Mouse (Mus musculus): ENCODE data around the gene Vamp1.
"Not testable (repeated sequence)": the region's sequence is repeated elsewhere in the genome, so short reads cannot be mapped to it uniquely, and the experiment has no call there.

Gene Vamp1

DNA sequence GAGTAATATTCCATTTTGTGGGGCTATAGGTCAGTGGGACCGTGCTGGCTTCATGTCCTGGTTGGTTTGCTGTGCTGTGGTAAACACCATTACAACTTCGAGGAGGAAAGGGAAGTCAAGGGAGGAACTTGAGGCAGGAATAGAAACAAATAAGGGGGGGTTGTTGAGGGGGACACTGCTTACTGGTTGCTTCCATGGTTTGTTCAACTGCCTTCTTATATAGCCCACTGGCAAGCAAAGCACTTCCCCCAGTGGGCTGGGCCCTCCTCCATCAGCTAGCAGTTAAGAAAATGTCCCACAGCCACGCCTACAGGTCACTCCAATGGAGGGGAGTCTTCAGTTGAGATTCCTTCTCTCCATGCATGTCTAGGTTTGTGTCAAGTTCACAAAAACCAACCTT is 36.9 kb downstream of the Vamp1 start:
- peak; percentile 96 for DNase-seq

DNA sequence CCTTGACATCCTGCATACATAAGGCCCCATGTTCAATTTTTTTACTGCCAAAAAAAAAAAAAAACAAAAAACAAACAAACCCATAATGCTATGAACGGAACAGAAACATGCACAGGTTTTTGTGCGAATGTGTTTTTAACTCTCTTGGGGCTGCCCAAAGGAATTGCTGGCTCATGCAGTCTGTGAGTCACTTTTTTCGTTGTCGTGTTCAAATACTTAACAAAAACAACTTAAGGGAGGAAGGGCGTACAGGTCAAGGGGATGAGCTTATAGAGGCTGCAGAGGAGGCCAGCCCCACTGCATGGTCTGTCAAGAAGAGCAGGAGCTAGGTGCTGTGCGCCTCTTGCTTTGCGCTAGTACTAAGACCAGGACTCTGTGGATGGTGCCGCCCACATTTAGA is 37.4 kb downstream of the Vamp1 start:
- no peak for DNase-seq

DNA sequence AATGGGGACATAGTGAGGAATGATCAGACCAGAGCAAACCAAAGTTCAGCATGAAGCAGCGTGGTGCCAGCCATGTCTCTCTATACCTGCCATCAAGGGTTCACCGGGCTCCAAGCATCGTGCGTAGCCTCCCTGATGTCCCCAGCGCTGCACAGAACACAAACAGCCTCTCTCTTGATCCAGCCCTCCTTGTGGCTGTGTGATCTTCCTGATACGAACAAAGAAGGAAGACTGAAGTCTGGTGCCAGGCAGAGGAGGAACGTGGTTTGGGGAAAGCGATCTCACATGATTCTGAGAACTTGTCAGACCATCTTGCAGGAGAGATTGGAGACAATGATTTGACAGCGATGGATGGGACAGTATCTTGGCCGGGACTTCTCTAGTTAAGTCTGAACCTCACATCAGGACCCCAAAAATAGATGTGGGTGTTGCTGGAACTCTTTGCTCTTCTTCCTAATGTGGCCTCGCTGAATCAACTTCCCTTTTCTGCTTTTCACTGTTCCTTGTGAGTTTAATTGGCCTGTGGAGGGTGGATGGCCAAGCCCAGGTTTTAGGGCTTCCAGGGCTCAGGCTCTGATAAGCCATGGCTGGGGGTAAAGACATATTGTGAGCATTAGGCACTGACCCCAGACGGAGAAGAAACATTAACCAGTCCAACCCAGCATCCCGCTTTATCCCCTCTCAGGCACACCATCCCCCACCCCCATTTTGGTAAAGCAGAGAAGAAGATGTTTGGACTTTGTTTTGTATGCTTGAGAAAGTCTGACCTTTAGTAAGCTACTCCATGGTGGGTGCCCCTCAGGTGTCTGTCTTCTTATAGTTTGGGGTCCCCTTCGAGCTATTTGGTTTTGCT is 38.7 kb downstream of the Vamp1 start:
- peak; percentile 94 for DNase-seq

DNA sequence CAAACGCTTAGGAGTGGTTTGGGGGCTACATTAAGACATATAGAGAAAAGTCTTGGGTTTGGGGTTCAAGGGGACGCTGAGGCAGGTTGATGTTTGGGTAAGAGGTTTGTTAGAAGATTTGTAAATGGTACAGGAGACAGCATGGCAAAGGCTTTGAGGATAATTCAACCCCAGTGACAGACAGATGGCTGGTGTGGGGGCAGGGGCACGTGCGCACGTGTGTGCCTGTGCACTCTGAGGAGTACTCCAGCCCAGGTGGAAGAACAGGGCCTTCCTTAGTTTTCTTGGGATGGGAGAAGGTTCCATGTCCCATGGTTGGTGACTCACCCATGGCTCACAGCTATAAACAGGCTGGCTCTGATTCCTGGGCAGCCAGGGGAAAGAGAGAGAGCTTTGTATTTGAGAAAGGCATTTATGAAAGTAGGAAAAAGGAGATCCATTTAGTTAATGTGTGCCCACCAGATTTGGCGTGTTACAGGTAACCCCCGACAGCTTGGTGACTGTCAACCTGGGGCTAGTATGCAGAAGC is 40.2 kb downstream of the Vamp1 start:
- no peak for DNase-seq

DNA sequence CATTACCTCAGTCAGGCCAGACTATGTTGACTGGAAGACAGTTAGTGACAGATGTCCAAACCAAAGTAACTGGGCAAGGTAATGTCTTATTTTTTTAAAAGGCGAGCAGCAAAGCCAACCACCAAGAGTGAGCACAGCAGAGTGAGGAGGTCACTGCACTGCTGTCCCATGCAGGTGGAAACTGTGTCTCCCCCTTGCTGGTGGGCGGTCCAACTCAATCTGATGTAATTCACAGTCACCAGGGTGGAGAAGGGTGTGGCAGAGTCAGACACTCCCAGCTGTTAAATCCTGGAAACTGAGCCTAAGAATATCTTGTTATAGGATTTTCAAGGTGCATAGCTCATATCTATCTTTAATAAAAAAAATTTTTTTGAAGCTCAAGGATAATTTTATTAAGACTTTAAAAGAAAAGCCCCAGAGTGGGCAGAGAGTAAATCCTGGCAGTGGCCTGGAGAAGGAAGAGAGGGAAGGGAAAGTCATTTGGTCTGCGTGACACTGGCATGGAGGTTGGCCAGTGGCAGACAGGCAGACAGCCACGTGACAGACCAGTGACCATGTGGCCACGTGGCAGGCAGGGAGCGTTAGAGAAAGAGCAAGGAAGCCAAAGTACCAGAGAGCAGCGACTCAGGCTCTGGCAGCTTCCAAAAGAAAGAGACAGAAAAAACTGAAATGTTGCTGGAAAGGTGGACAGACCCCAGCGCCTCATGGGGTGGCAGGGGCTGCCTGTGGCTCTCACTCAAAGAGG is 41.0 kb downstream of the Vamp1 start:
- peak; percentile 97 for DNase-seq

DNA sequence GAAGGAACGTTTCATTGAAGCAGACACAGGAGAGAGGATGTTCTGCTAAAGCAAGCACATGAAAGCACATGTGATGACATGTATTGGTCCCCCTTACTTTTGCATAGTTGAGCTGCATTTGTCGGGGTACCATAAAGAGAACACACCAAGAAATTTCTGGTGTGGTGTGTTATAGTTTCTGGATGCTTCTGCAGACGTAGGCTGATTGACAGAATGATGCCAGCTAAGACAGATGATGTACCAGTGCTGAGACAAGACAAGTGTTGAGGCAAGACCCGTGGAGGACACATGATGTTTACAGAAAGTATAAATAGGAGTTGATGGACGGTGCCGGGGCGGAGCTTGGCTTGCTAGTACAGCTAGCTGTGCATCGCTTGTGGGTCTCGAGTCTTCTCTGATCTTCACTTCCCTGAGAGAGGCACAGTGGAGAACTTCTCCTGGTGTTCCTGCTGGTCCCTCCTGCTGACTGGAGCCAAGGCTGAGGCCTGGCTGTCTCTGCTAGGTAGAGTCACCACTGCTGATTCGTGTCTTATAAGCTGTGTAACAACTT is 44.7 kb downstream of the Vamp1 start:
- no peak for DNase-seq

DNA sequence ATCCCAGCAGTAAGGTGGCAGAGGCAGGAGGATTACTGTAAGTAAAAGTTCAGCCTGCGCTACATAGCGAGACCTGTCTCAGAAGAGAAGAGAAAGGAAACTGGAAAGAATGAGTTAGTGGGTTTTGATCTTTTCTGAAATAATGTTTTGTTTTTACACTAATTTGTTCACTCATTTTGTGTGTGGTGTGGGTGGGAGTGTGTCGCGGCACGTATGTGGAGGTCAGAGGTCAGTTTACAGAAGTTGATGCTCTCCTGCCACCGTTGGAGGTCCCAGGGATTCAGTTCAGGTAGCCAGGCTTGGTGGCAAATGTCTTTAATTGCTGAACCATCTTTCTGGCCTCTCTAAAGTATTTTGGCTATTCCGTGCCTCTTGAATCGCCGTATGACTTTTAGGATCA is 48.9 kb downstream of the Vamp1 start:
- DNase-seq: no peak

DNA sequence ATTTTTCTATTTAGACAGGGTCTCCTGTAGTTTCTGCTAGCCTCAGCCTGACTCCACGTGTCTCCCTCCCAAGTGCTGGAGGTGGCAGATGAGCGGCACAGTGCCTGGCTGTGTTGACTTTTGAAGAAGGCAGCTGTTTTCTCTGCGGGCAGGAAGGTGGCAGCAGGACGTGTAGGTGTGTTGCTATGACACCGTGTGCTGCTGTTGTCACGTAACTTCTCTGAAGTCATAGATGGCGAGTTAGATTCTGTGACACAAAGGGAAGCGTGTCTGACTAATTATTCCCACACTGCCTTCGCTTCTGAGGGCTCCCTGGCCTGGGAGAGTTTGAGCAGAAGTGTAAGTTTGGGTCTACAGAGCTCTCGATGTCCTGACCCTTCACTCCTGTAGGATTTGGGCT is 49.9 kb downstream of the Vamp1 start:
- no peak for DNase-seq

DNA sequence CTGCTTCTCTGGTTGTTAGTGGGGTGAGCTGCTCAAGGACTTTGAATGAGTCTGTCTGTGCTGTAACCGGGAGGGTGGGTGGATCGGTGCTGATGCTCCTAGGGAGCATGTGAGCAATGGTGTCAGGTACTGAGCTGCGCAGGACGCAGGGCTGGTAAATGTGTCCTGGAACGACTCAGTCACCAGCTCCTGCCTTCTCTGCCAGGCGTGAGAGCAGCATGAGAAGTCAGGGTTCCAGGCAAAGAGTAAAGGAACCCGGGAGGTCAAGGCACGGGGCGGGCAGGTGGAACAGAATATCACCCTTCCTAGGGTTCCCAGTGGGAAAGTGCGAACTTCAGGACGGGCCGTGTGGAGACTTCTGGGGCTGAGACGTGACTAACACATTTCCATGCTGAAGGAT is 50.7 kb downstream of the Vamp1 start:
- no peak for DNase-seq

DNA sequence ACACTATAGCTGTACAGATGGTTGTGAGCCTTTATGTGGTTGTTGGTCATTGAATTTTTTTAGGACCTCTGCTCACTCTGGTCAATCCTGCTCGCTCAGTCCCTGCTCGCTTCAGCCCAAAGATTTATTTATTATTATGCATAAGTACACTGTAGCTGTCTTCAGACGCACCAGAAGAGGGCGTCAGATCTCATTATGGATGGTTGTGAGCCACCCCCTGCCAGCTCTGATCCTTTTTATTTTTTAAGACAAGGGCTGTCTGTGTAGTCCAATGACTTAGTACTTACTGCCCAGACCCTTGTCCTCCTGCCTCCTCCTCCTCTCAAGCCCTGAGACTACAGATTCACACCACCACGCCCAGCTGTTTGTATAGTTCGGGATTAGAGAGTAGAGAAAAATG is 51.2 kb downstream of the Vamp1 start:
- DNase-seq: not testable (repeated sequence)

DNA sequence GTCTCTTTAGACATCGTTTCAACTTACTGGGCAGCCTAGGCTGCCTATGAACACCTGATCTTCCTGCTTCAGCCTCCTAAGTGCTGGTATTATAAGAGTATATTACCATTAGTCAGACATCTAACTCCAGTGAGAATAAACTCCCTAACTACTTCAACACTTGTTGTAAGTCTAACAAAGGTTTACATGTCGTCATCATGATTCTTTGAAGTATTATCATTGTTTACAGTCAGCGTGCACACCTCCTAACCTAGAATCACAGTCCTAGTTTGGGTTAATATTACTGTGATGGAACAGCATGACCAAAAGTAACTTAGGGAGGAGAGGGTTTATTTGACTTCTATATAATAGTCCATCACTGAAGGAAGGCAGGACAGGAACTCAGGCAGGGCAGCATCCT is 52.1 kb downstream of the Vamp1 start:
- no peak for DNase-seq

DNA sequence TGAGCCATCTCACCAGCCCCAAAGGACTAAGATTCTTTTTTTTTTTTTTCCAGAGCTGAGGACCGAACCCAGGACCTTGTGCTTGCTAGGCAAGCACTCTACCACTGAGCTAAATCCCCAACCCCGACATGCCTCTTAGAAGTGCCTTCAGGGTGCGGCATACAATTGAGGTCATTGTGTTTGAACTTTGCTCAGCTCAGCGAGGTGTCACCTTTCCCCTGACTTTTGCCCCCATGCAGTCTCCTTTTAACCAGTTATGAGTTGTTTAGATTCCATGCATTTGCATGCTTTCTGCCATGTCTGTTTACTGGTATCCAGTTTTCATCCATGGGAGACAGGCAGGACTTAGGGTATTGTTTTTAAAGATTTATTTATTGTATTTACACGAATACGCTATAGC is 53.4 kb downstream of the Vamp1 start:
- no peak for DNase-seq

DNA sequence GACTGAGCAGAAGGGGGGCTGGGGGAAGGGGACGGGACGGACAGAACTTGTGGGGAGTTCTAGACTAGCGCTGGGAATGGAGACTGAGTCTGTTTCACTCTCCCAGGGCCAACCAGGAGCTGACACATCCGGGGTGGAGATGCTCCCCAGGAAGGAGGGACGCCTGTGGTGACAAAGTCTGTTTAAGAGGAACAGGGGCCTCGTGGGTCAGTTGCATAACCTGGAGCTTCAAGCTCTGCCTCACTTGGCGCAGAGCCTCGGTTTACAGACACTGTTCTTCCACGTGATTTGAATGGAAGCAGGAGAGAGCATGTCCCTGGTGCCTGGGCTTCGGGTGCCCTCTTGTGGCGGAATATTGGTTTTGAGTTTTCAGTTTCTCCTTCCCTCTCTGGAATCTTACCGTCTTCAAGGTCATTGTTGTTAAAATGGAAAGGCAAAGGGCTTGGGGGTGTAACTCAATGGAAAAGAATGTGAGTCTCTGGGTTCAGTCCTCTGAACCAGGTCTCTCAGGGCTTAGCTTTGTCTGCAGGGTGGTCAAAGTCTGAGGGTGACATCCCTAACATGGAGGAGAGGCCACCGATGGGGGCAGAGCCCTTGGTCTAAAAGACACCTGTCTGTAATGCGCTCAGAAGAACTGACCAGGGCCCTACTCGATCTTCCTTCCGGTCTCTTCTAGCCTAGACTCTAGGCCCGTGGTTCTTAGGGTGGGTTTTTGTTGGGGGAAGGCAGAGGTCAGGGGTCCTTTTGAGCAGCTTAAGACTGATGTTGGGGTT is 56.3 kb downstream of the Vamp1 start:
- peak; percentile 100 for DNase-seq

DNA sequence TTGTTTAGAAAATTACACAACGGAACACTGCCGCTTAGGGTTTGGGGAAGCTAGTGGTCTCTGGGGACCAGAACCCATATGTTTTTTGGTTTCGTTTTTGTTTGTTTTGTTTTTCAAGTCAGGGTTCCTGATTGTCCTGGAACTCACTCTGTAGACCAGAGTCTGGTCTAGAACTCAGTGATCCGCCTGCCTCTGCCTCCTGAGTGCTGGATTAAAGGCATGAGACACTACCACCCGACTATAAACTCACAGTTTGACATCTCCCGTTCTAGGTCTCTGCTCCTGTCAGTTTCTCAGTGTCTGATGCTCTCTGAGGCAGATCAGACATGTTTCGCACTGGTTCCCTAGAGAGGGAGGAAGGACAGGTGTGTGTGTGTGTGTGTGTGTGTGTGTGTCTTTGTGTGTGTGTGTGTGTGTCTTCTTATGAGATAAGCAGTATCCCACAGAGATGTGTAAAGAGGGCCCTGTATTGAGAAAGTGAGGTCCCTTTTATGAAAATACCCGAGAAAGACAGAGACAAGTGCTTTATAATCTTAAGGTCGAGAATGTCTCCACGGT is 57.0 kb downstream of the Vamp1 start:
- no peak for DNase-seq

DNA sequence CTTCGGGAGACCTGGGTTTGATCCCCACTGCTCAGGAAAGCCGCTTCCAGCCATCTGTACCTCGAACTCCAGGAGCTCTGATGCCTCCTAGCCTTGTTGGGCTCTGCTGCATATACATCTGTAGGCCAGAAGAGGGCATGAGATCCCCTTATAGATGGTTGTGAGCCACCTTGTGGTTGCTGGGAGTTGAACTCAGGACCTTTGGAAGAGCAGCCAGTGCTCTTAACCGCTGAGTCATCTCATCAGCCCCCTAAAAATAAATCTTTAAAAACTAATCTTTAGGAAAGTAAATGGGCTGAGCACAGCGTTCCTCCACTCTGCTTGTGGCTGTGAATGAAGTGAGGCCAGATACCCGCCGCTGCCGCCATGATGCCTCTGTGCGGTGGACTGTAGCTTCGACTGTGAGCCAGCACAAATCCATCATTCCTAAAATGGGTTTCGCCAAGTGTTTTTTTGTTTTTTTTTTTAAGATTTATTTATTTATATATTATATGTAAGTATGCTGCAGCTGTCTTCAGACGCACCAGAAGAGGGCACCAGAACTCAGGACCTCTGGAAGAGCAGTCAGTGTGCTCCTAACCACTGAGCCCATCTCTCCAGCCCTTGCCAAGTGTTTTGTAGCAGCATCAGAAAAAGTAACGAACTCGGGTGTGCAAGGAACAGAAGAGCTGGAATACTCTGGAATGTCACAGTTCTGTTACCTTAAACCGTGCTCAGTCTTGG is 59.7 kb downstream of the Vamp1 start:
- DNase-seq: no peak

DNA sequence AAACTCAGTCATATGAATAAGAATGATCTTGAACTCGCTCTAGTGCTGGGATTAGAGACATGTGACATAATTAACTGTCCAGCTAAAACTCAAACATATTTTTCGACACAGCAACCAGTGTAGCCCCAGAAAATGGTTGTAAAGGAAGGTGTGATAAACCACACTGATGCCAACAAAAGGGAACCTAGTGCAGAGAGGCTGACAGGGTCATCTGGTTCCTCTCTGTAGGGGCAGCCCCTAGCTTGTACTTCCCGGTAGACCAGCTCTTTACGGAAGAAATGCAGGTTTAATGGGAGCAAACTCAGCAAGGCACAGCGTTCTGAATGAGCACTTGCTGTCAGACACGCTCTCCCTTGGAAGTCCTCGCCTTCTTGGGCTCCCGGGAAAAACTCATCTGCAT is 64.4 kb downstream of the Vamp1 start:
- no peak for DNase-seq

DNA sequence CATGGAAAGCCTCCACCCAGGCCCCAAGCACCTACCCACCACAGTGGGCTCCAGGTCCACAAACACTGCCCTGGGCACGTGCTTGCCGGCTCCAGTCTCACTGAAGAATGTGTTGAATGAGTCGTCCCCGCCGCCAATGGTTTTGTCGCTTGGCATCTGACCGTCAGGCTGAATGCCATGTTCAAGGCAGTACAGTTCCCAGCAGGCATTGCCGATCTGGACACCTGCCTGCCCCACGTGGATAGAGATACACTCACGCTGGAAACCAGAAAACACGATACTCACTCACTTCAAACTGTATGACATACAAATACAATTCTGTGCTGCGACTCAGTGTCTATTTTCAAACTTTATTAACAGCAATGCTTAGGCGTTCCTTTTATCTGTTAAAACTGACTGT is 67.4 kb downstream of the Vamp1 start:
- DNase-seq: not testable (repeated sequence)

DNA sequence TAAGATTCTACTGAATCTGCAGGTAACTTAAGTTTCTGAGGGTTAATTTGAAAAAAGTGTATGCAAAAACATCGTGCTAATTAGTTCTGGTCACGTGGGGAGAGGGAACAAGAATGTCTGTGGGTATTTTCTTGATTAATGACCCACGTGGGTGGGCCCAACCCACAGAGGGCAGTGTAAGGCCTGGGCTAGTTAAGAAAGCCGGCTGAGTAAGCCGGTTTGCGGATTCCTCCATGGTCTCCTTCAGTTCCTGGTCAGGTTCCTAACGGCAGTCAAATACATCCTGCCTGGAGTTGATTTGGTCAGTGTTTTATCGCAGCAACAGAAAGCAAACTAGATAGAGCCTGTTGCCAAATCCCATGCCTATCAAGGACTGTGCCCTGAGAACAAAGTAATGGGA is 68.9 kb downstream of the Vamp1 start:
- no peak for DNase-seq

DNA sequence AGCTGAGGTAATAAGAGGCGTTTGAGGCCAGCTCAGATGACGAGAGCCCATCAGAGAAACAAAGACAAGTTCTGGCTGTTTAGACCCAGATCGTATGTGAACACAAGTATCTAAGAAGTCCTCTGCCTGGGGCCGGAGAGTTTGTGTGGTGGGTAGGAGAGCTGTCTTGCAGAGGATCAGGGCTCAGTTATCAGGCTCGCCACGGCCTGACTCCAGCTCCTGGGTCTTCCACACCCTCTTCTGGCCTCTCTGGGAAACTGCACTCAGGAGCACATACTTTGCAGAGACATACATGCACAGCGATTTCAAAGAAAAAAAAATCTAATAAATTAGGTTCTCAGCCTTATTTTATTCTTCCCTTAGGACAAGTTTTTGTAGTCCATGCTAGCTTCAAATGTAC is 69.4 kb downstream of the Vamp1 start:
- no peak for DNase-seq

DNA sequence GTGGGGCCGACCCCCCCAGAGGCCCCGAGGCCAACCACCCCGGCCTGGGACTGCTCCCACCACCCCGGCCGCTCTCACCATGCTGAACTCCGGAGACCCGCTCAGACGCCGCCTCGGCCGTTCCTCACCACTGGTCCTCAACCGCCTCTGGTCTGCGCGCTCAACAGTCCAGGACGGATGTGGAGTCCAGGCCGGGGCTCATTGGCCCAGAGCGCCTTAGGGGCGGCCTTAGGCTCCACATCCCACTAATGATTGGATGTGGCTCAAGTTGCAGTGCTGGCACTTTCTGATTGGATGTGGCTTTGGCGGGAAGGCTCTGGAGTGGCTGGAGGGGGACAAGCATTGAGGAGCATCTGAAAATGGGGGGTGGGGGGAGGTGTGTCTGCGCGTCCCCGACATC is 70.5 kb downstream of the Vamp1 start, which contains the start of gene Tuba3a:
Gene Tuba3a, minus strand, starts transcription at position 153 of the 400 bp plus-strand sequence.
- DNase-seq: no peak

DNA sequence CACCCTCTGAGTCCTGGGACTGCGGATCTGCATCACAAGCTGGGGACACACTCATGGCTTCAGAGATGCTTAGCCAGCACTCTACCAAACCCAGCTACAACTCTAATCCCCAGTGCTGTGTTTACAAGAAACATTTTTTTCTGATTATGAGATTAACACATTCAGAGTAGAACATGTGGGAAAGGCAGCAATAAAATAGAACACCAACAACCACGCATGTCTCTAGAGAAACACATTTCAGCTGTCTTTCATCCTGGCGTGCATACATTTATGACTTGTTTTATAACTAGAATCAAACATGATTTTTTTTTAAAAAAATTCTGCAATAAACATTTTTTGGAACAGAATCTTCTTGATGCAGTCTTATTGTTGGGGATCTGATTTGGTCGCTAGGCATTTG is 71.6 kb downstream of the Vamp1 start:
- no peak for DNase-seq

DNA sequence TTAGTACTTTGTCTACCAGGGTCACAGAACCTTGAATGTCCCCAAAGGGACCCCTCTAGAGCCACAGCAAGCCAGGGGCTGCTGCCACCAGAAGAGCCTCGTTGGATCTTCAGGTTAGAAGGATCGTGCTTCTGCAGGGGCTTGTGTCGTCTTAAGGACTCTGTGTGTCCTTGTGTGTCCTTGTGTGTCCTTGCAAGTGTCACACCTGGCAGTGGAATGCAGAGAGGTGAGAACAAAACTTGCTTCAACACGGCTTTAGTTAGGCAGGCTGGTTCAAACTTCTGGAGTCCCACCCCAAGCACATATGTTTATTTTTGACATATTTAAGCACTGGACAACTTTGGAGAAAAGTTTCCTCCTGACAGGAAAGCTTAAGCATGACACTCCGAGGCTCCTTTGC is 73.4 kb downstream of the Vamp1 start:
- no peak for DNase-seq
